Mouse (Mus musculus) adrenal gland (tissue): ENCODE results near the gene Slc20a1.

Experiments
- intact Hi-C: fragments of 180-260 bp; cut with DNase I; formaldehyde crosslinking; loops from one replicate; pipeline ENCODE4 v1.15.1; 2025

Slc20a1 gene

GRCm38 (mm10) chr2:129247707-129248121 lies 49.1 kb downstream of the Slc20a1 start:
- intact Hi-C loops, result no loop called here

GRCm38 (mm10) chr2:129249321-129249720 lies 50.8 kb downstream of the Slc20a1 start:
- intact Hi-C loops, result no loop called here

GRCm38 (mm10) chr2:129252836-129253630 lies 54.5 kb downstream of the Slc20a1 start:
- intact Hi-C loops, result loop anchor here (10.0 kb wide), 2 partner anchors 248 to 368 kb away; no protein-coding TSS in a partner anchor

GRCm38 (mm10) chr2:129253631-129253970 lies 55.0 kb downstream of the Slc20a1 start:
- intact Hi-C loops, result loop anchor here (10.0 kb wide), 2 partner anchors 249 to 369 kb away; no protein-coding TSS in a partner anchor

- intact Hi-C loops, result loop anchor here (10.0 kb wide), 2 partner anchors 249 to 369 kb away; no protein-coding TSS in a partner anchor
Measured at GRCm38 (mm10) chr2:129254076-129254475, 55.5 kb downstream of the Slc20a1 start.

- intact Hi-C loops, result loop anchor here (5.0 to 10.0 kb wide), 3 partner anchors 251 to 371 kb away; no protein-coding TSS in a partner anchor
Measured at GRCm38 (mm10) chr2:129256006-129256405, 57.4 kb downstream of the Slc20a1 start.

- intact Hi-C loops, result loop anchor here (1.0 to 10.0 kb wide), 4 partner anchors 84 to 373 kb away; no protein-coding TSS in a partner anchor
Measured at GRCm38 (mm10) chr2:129258056-129258455, 59.5 kb downstream of the Slc20a1 start.

GRCm38 (mm10) chr2:129258475-129259211 lies 60.1 kb downstream of the Slc20a1 start:
- intact Hi-C loops, result loop anchor here (1.0 to 10.0 kb wide), 4 partner anchors 84 to 374 kb away; no protein-coding TSS in a partner anchor

- intact Hi-C loops, result no loop called here
Measured at GRCm38 (mm10) chr2:129260646-129261045, 62.1 kb downstream of the Slc20a1 start.
